Mouse (Mus musculus): ENCODE measurements around the gene Mdh2.

GRCm38 (mm10) chr5:135835492-135835858 is 57.2 kb downstream of the Mdh2 start:
- TF ChIP-seq POLR2A (IDR thresholded peaks at IDR 0.05; ENCODE audit: insufficient read length, low read depth) (no peak), TCF12 (IDR thresholded peaks at IDR 0.05; ENCODE audit: insufficient read depth, poor library complexity, severe bottlenecking) (no peak), REST (IDR thresholded peaks at IDR 0.05; ENCODE audit: insufficient read depth, insufficient read length) (no peak), USF1 (IDR thresholded peaks at IDR 0.05; ENCODE audit: low read depth) (no peak), MYOG (IDR thresholded peaks at IDR 0.05; ENCODE audit: control insufficient read depth in 1 of 3, insufficient read depth in 1 of 3, insufficient read length in 2 of 3, low read depth in 2 of 3) (no peak)
